Mouse (Mus musculus): ENCODE measurements around the gene Gm20696.

- no peak for TF ChIP-seq ZC3H11A (IDR thresholded peaks at IDR 0.05; ENCODE audit: borderline replicate concordance, low read depth, low read length)
- no peak for TF ChIP-seq MAFK (IDR thresholded peaks at IDR 0.05; ENCODE audit: insufficient read depth, low read depth, low read length)
Measured at GRCm38 (mm10) chr6:99713256-99713655, 46.7 kb upstream of the Gm20696 start.
